Mouse (Mus musculus) myocyte (in vitro differentiated cells): ENCODE measurements at regions not wholly inside any gene's neighbourhood (a gene's known extent, or its start where the extent isn't known, plus 50 kb on each side); places are given as distances from the start of the nearest gene placed in this dataset.

Experiments
- POLR2A ChIP-seq: IDR thresholded peaks from one replicate; pipeline ENCODE4 v1.6.1; 2011; ENCODE audit warnings: low read depth, mild to moderate bottlenecking, control low read depth, moderate library complexity; ENCODE audit not compliant: insufficient read length
- USF1 ChIP-seq: IDR thresholded peaks from one replicate; pipeline ENCODE4 v1.6.1; 2011; ENCODE audit warnings: low read depth, mild to moderate bottlenecking, control low read depth, moderate library complexity

DNA sequence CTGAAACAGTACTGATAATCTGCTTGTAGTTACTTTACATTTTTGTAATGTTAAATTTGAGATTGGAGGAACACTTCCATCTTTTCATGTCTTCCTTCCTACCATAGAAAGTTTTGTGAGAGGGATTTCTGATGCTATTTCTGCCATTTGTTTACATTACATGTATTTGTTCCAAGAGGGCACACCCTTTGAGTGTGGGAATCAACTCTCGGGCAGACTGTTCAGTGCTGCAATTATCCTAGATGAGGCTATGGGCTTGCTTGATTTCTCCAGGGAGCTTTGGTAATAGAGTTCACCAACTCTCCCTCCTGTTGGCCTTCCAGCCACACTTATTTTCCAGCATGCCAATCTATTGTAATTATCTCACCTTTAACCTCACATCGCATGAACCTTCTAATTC, 52.4 kb downstream of the Gm13691 start:
- TF ChIP-seq POLR2A (no peak), USF1 (no peak)
